Mouse (Mus musculus): ENCODE measurements around the gene Pebp1. TPM values are rescaled to one million over a fixed set of nuclear protein-coding genes. Genes with fewer than 3 reads are reported as not detected.

The Pebp1 gene
- polyA plus RNA-seq, 1 experiment: 687 TPM

GRCm38 (mm10) chr5:117290081-117290480, 2.7 kb upstream of the Pebp1 start:
- H3K4me3 ChIP-seq (replicated peaks): no peak overlapping the region
- peaks cover 8% of the 10 kb centered on the region for H3K36me3 ChIP-seq (replicated peaks; ENCODE audit: low read length)
- peaks cover 2% of the 10 kb centered on the region for H3K27me3 ChIP-seq (replicated peaks)
- peaks cover 12% of the 10 kb centered on the region for H3K9me3 ChIP-seq
- H3K4me1 ChIP-seq: peaks cover 25% of the 10 kb centered on the region
- TF ChIP-seq GATA1 (IDR thresholded peaks at IDR 0.05; ENCODE audit: borderline replicate concordance, low read length) (no peak), FLI1 (IDR thresholded peaks at IDR 0.05; ENCODE audit: low read length) (no peak)

GRCm38 (mm10) chr5:117289646-117290045, 2.2 kb upstream of the Pebp1 start:
- H3K9me3 ChIP-seq: peaks cover 12% of the 10 kb centered on the region
- no peak overlapping the region for H3K4me3 ChIP-seq (replicated peaks)
- peaks cover 26% of the 10 kb centered on the region for H3K4me1 ChIP-seq
- peaks cover 12% of the 10 kb centered on the region for H3K36me3 ChIP-seq (replicated peaks; ENCODE audit: low read length)
- TF ChIP-seq GATA1 (IDR thresholded peaks at IDR 0.05; ENCODE audit: borderline replicate concordance, low read length): no peak
- TF ChIP-seq FLI1 (IDR thresholded peaks at IDR 0.05; ENCODE audit: low read length): no peak
- H3K27me3 ChIP-seq (replicated peaks): peaks cover 2% of the 10 kb centered on the region

GRCm38 (mm10) chr5:117286286-117286685, 1.1 kb downstream of the Pebp1 start:
- Histone ChIP-seq H3K4me3 (replicated peaks) (peak overlapping the region; percentile 92), H3K9me3 (peaks cover 5% of the 10 kb centered on the region), H3K27me3 (replicated peaks) (peaks cover 2% of the 10 kb centered on the region), H3K4me1 (peaks cover 32% of the 10 kb centered on the region), H3K36me3 (replicated peaks; ENCODE audit: low read length) (peaks cover 37% of the 10 kb centered on the region)
- TF ChIP-seq GATA1 (IDR thresholded peaks at IDR 0.05; ENCODE audit: borderline replicate concordance, low read length): no peak

GRCm38 (mm10) chr5:117285266-117285665, 2.2 kb downstream of the Pebp1 start:
- Histone ChIP-seq H3K4me1 (peaks cover 32% of the 10 kb centered on the region), H3K36me3 (replicated peaks; ENCODE audit: low read length) (peaks cover 44% of the 10 kb centered on the region), H3K27me3 (replicated peaks) (no peaks in the 10 kb centered on the region), H3K4me3 (replicated peaks) (no peak overlapping the region), H3K9me3 (peaks cover 2% of the 10 kb centered on the region; the same call in 1 of the 2 replicates)
- TF ChIP-seq GATA1 (IDR thresholded peaks at IDR 0.05; ENCODE audit: borderline replicate concordance, low read length): no peak
- no peak for TF ChIP-seq FLI1 (IDR thresholded peaks at IDR 0.05; ENCODE audit: low read length)

GRCm38 (mm10) chr5:117284682-117285081, 2.7 kb downstream of the Pebp1 start:
- TF ChIP-seq FLI1 (IDR thresholded peaks at IDR 0.05; ENCODE audit: low read length) (no peak), GATA1 (IDR thresholded peaks at IDR 0.05; ENCODE audit: borderline replicate concordance, low read length) (no peak)
- Histone ChIP-seq H3K9me3 (no peaks in the 10 kb centered on the region), H3K27me3 (replicated peaks) (no peaks in the 10 kb centered on the region), H3K4me1 (peaks cover 32% of the 10 kb centered on the region), H3K4me3 (replicated peaks) (no peak overlapping the region), H3K36me3 (replicated peaks; ENCODE audit: low read length) (peaks cover 44% of the 10 kb centered on the region)

GRCm38 (mm10) chr5:117284029-117284428, 3.4 kb downstream of the Pebp1 start:
- Histone ChIP-seq H3K4me1 (peaks cover 32% of the 10 kb centered on the region), H3K27me3 (replicated peaks) (no peaks in the 10 kb centered on the region), H3K9me3 (no peaks in the 10 kb centered on the region), H3K36me3 (replicated peaks; ENCODE audit: low read length) (peaks cover 44% of the 10 kb centered on the region), H3K4me3 (replicated peaks) (no peak overlapping the region)
- no peak for TF ChIP-seq FLI1 (IDR thresholded peaks at IDR 0.05; ENCODE audit: low read length)
- no peak for TF ChIP-seq GATA1 (IDR thresholded peaks at IDR 0.05; ENCODE audit: borderline replicate concordance, low read length)

GRCm38 (mm10) chr5:117282360-117282759, 5.1 kb downstream of the Pebp1 start:
- H3K36me3 ChIP-seq (replicated peaks; ENCODE audit: low read length): peaks cover 44% of the 10 kb centered on the region

GRCm38 (mm10) chr5:117281536-117281935, 5.9 kb downstream of the Pebp1 start:
- Histone ChIP-seq H3K36me3 (replicated peaks; ENCODE audit: low read length) (peaks cover 44% of the 10 kb centered on the region), H3K4me1 (peaks cover 18% of the 10 kb centered on the region), H3K9me3 (peaks cover 3% of the 10 kb centered on the region; the same call in 1 of the 2 replicates), H3K4me3 (replicated peaks) (no peak overlapping the region), H3K27me3 (replicated peaks) (no peaks in the 10 kb centered on the region)
- TF ChIP-seq FLI1 (IDR thresholded peaks at IDR 0.05; ENCODE audit: low read length) (no peak), GATA1 (IDR thresholded peaks at IDR 0.05; ENCODE audit: borderline replicate concordance, low read length) (no peak)

More at GRCm38 (mm10) chr5:117282360-117282759, 5.1 kb downstream of the Pebp1 start:
- TF ChIP-seq FLI1 (IDR thresholded peaks at IDR 0.05; ENCODE audit: low read length) (no peak), GATA1 (IDR thresholded peaks at IDR 0.05; ENCODE audit: borderline replicate concordance, low read length) (no peak)
- Histone ChIP-seq H3K4me1 (peaks cover 21% of the 10 kb centered on the region), H3K4me3 (replicated peaks) (no peak overlapping the region), H3K27me3 (replicated peaks) (no peaks in the 10 kb centered on the region), H3K9me3 (peaks cover 3% of the 10 kb centered on the region; the same call in 1 of the 2 replicates)

GRCm38 (mm10) chr5:117279669-117280050, 7.8 kb downstream of the Pebp1 start:
- H3K36me3 ChIP-seq (replicated peaks; ENCODE audit: low read length): peaks cover 43% of the 10 kb centered on the region
- peaks cover 6% of the 10 kb centered on the region for H3K4me1 ChIP-seq
- peaks cover 3% of the 10 kb centered on the region; the same call in 1 of the 2 replicates for H3K9me3 ChIP-seq
- no peak for TF ChIP-seq GATA1 (IDR thresholded peaks at IDR 0.05; ENCODE audit: borderline replicate concordance, low read length)
- TF ChIP-seq FLI1 (IDR thresholded peaks at IDR 0.05; ENCODE audit: low read length): no peak
- H3K27me3 ChIP-seq (replicated peaks): no peaks in the 10 kb centered on the region
- H3K4me3 ChIP-seq (replicated peaks): no peak overlapping the region

- TF ChIP-seq FLI1 (IDR thresholded peaks at IDR 0.05; ENCODE audit: low read length): no peak
- no peak for TF ChIP-seq GATA1 (IDR thresholded peaks at IDR 0.05; ENCODE audit: borderline replicate concordance, low read length)
- Histone ChIP-seq H3K27me3 (replicated peaks) (no peaks in the 10 kb centered on the region), H3K9me3 (peaks cover 3% of the 10 kb centered on the region; the same call in 1 of the 2 replicates), H3K36me3 (replicated peaks; ENCODE audit: low read length) (peaks cover 42% of the 10 kb centered on the region), H3K4me3 (replicated peaks) (no peak overlapping the region), H3K4me1 (peaks cover under 1% of the 10 kb centered on the region; the same call in 1 of the 2 replicates)
These were observed 8.4 kb downstream of the Pebp1 start for GRCm38 (mm10) chr5:117278809-117279668.
